Mouse (Mus musculus) forebrain, embryonic 12.5 days (tissue): ENCODE measurements at regions not wholly inside any gene's neighbourhood (a gene's known extent, or its start where the extent isn't known, plus 50 kb on each side); places are given as distances from the start of the nearest gene placed in this dataset.

Experiments used
- ATAC-seq: fragments of 200-750 bp; cut with Nextera tagmentation; 2 replicates; pipeline ENCODE4 v1.8.0; 2017; ENCODE audit warnings: moderate TSS enrichment; ENCODE audit not compliant: low FRiP score
- H3K27ac ChIP-seq: fragments of 300-500 bp; sonication (generic); 2 replicates; pipeline ENCODE4 v1.5.1; 2016; ENCODE audit warnings: mild to moderate bottlenecking
- H3K27me3 ChIP-seq: fragments of 300-500 bp; sonication (generic); 2 replicates; pipeline ENCODE4 v1.6.1; 2016; ENCODE audit warnings: mild to moderate bottlenecking
- H3K36me3 ChIP-seq: fragments of 300-500 bp; sonication (generic); replicated peaks from 2 replicates; pipeline ENCODE4 v1.6.1; 2016; ENCODE audit warnings: mild to moderate bottlenecking
- H3K4me1 ChIP-seq: fragments of 300-500 bp; sonication (generic); 2 replicates; pipeline ENCODE4 v1.6.1; 2016
- H3K4me2 ChIP-seq: fragments of 300-500 bp; sonication (generic); 2 replicates; pipeline ENCODE4 v1.6.1; 2016; ENCODE audit warnings: mild to moderate bottlenecking, moderate library complexity
- H3K4me3 ChIP-seq: fragments of 300-500 bp; sonication (generic); replicated peaks from 2 replicates; pipeline ENCODE4 v1.5.1; 2016; ENCODE audit warnings: mild to moderate bottlenecking
- H3K9ac ChIP-seq: fragments of 300-500 bp; sonication (generic); 2 replicates; pipeline ENCODE4 v1.6.1; 2016; ENCODE audit warnings: mild to moderate bottlenecking
- H3K9me3 ChIP-seq: fragments of 300-500 bp; sonication (generic); 2 replicates; pipeline ENCODE4 v1.6.1; 2016
- WGBS: fragments of 180-500 bp; shearing (Covaris S2); methylation state at CpG from one replicate; pipeline ENCODE4 v1.1.7; 2016; 5-methylcytosine and 5-hydroxymethylcytosine counted together

GRCm38 (mm10) chr7:67444523-67444942 lies 71.9 kb upstream of the Mef2a start:
- Histone ChIP-seq H3K9me3 (no peaks in the 10 kb centered on the region), H3K9ac (no peak overlapping the region), H3K27me3 (peaks cover 6% of the 10 kb centered on the region; the same call in 1 of the 2 replicates), H3K27ac (peak overlapping the region; percentile 63; the same call in 1 of the 2 replicates), H3K4me3 (no peak overlapping the region), H3K36me3 (no peaks in the 10 kb centered on the region), H3K4me1 (peaks cover 38% of the 10 kb centered on the region), H3K4me2 (no peak overlapping the region)
- WGBS = 67% methylated on average over 3 of the region's 3 CpGs
- peak; percentile 39 for ATAC-seq

DNA sequence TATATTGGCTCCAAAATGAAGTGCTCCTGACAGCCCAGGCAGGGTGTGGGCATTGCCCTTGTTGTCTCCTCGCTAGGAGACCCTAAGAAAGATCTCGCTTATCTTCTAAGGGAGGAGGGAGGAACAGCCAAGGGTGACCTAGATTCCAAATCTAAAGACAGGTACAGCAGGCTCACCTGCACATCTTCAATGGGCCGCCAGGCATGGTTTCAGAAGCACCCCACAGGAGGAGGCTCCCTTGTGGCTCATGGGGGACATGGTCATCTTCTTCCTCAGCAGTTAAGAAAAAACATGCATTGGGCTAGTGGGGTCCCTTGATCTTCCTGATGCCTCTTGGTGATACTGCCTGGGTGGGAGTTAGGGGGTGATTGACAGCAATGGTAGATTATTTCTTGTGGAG lies 71.0 kb upstream of the Mef2a start:
- peaks cover 38% of the 10 kb centered on the region for H3K4me1 ChIP-seq
- 0 out of 2 replicates have a peak overlapping the region, but pooled peaks have one; percentile 47 for H3K27ac ChIP-seq
- no peak overlapping the region for H3K4me3 ChIP-seq
- no peak for ATAC-seq
- H3K4me2 ChIP-seq = no peak overlapping the region
- no peaks in the 10 kb centered on the region for H3K9me3 ChIP-seq
- peaks cover 6% of the 10 kb centered on the region; the same call in 1 of the 2 replicates for H3K27me3 ChIP-seq
- no peak overlapping the region for H3K9ac ChIP-seq
- H3K36me3 ChIP-seq = no peaks in the 10 kb centered on the region
- WGBS = 90% methylated on average over 3 of the region's 3 CpGs

- WGBS = 44% methylated on average over 12 of the region's 12 CpGs
- Histone ChIP-seq H3K4me1 (peaks cover 38% of the 10 kb centered on the region), H3K9ac (no peak overlapping the region), H3K9me3 (no peaks in the 10 kb centered on the region), H3K4me3 (no peak overlapping the region), H3K27ac (peak overlapping the region; percentile 47; the same call in 1 of the 2 replicates), H3K27me3 (peaks cover 6% of the 10 kb centered on the region; the same call in 1 of the 2 replicates), H3K4me2 (peak overlapping the region; percentile 27; the same call in 1 of the 2 replicates), H3K36me3 (no peaks in the 10 kb centered on the region)
- no peak for ATAC-seq
Measured at GRCm38 (mm10) chr7:67443001-67443555, 70.4 kb upstream of the Mef2a start.

GRCm38 (mm10) chr7:67442284-67442683 lies 69.6 kb upstream of the Mef2a start:
- Histone ChIP-seq H3K9ac (no peak overlapping the region), H3K9me3 (no peaks in the 10 kb centered on the region), H3K27ac (no peak overlapping the region), H3K27me3 (peaks cover 6% of the 10 kb centered on the region; the same call in 1 of the 2 replicates), H3K36me3 (no peaks in the 10 kb centered on the region), H3K4me1 (peaks cover 38% of the 10 kb centered on the region), H3K4me3 (no peak overlapping the region), H3K4me2 (no peak overlapping the region)
- WGBS = 85% methylated on average over 7 of the region's 7 CpGs
- no peak for ATAC-seq

DNA sequence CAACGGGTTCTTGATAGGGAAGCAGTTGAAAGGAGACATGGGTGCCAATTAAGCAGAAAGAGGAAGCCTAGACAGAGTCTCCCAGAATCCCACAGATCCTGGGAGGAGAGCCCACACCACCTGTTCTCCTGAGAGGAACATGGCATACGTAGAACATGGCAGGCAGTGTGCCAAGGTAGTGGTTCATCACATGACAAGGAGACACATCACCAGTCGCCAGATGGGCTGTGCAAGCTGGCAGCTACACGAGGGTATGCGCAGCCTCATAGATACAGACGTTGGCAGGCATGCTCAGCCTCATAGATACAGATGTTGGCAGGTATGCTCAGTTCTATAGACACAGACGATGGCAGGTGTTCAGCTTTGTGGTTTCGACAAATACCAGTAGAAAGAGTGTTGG lies 68.1 kb upstream of the Mef2a start:
- no peak overlapping the region for H3K4me3 ChIP-seq
- H3K36me3 ChIP-seq = no peaks in the 10 kb centered on the region
- no peak for ATAC-seq
- no peaks in the 10 kb centered on the region for H3K9me3 ChIP-seq
- no peak overlapping the region for H3K27ac ChIP-seq
- no peak overlapping the region for H3K9ac ChIP-seq
- H3K4me1 ChIP-seq = peaks cover 37% of the 10 kb centered on the region
- H3K27me3 ChIP-seq = peaks cover 6% of the 10 kb centered on the region; the same call in 1 of the 2 replicates
- WGBS = 94% methylated on average over 8 of the region's 8 CpGs
- no peak overlapping the region for H3K4me2 ChIP-seq

GRCm38 (mm10) chr7:67437216-67438006 lies 64.8 kb upstream of the Mef2a start:
- no peaks in the 10 kb centered on the region for H3K27me3 ChIP-seq
- H3K36me3 ChIP-seq = no peaks in the 10 kb centered on the region
- H3K9ac ChIP-seq = no peak overlapping the region
- no peaks in the 10 kb centered on the region for H3K9me3 ChIP-seq
- H3K4me2 ChIP-seq = no peak overlapping the region
- H3K4me1 ChIP-seq = peaks cover 8% of the 10 kb centered on the region
- no peak overlapping the region for H3K27ac ChIP-seq
- 83% methylated on average over 8 of the region's 8 CpGs for WGBS
- no peak overlapping the region for H3K4me3 ChIP-seq
- no peak for ATAC-seq

GRCm38 (mm10) chr7:67435643-67436339 lies 63.1 kb upstream of the Mef2a start:
- Histone ChIP-seq H3K36me3 (no peaks in the 10 kb centered on the region), H3K9me3 (no peaks in the 10 kb centered on the region), H3K4me2 (no peak overlapping the region), H3K4me1 (peaks cover 8% of the 10 kb centered on the region), H3K27ac (0 out of 2 replicates have a peak overlapping the region, but pooled peaks have one; percentile 25), H3K9ac (no peak overlapping the region), H3K27me3 (no peaks in the 10 kb centered on the region), H3K4me3 (no peak overlapping the region)
- 73% methylated on average over 11 of the region's 11 CpGs for WGBS
- no peak; the same call in 1 of the 2 replicates for ATAC-seq

- no peak for ATAC-seq
- Histone ChIP-seq H3K4me1 (peaks cover 4% of the 10 kb centered on the region), H3K36me3 (no peaks in the 10 kb centered on the region), H3K4me3 (no peak overlapping the region), H3K4me2 (no peak overlapping the region), H3K27me3 (no peaks in the 10 kb centered on the region), H3K9ac (no peak overlapping the region), H3K27ac (no peak overlapping the region), H3K9me3 (no peaks in the 10 kb centered on the region)
- WGBS = 85% methylated on average over 7 of the region's 7 CpGs
Measured at GRCm38 (mm10) chr7:67430987-67431386, 58.3 kb upstream of the Mef2a start.

DNA sequence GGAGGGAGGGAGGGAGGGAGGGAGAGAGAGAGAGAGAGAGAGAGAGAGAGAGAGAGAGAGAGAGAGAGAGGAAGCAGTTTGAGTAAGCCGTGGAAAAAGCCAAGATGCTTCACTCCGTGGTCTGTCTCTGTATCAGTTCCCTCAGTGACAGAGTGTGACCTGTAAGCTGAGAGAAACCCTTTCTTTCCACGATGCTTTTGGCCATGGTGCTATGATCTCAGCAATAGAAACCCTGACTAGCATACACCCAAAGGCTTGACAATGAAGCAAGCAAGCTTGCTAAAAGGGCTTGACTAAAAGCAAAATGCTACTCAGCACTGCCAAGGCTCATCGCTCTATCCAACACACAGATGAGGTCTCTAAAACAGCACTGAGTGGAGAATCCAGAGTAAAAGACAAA lies 57.4 kb upstream of the Mef2a start:
- no peak for ATAC-seq
- H3K4me3 ChIP-seq = no peak overlapping the region
- no peaks in the 10 kb centered on the region for H3K36me3 ChIP-seq
- H3K9me3 ChIP-seq = no peaks in the 10 kb centered on the region
- WGBS = 75% methylated on average over 4 of the region's 4 CpGs
- no peak overlapping the region for H3K4me2 ChIP-seq
- no peaks in the 10 kb centered on the region for H3K27me3 ChIP-seq
- no peak overlapping the region for H3K9ac ChIP-seq
- H3K4me1 ChIP-seq = no peaks in the 10 kb centered on the region
- H3K27ac ChIP-seq = no peak overlapping the region

GRCm38 (mm10) chr7:67429008-67429873 lies 56.6 kb upstream of the Mef2a start:
- H3K9me3 ChIP-seq = no peaks in the 10 kb centered on the region
- no peak overlapping the region for H3K4me2 ChIP-seq
- no peak overlapping the region for H3K9ac ChIP-seq
- no peak overlapping the region for H3K27ac ChIP-seq
- H3K4me1 ChIP-seq = no peaks in the 10 kb centered on the region
- 92% methylated on average over 28 of the region's 28 CpGs for WGBS
- no peaks in the 10 kb centered on the region for H3K27me3 ChIP-seq
- no peak overlapping the region for H3K4me3 ChIP-seq
- H3K36me3 ChIP-seq = no peaks in the 10 kb centered on the region
- ATAC-seq = no peak

DNA sequence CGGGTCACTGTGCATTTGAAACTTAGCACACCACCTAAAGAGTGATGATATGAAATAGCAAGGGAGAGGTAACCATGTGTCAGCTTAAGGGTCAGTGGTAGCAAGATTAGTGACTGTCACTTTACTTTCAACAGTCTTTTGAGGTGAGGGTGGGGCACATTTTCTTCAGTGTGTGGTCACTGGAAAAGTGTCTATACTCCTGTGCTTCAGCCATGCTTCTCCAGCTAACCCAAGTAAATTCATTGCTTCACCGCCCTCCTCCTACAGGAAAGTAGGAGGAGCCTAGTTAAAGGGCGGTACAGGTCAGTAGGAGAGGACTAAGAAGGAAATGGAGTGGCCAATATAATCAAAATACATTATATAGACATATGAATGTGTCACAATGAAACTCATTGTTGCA lies 55.7 kb upstream of the Mef2a start:
- Histone ChIP-seq H3K27ac (no peak overlapping the region), H3K4me2 (no peak overlapping the region), H3K4me1 (no peaks in the 10 kb centered on the region), H3K36me3 (no peaks in the 10 kb centered on the region), H3K4me3 (no peak overlapping the region), H3K27me3 (no peaks in the 10 kb centered on the region), H3K9ac (no peak overlapping the region), H3K9me3 (no peaks in the 10 kb centered on the region)
- no peak for ATAC-seq
- WGBS = 85% methylated on average over 3 of the region's 3 CpGs

GRCm38 (mm10) chr7:67426076-67426475 lies 53.4 kb upstream of the Mef2a start:
- H3K4me1 ChIP-seq = peaks cover 8% of the 10 kb centered on the region; the same call in 1 of the 2 replicates
- no peaks in the 10 kb centered on the region for H3K36me3 ChIP-seq
- no peak overlapping the region for H3K27ac ChIP-seq
- H3K4me3 ChIP-seq = no peak overlapping the region
- no peak overlapping the region for H3K4me2 ChIP-seq
- no peak overlapping the region for H3K9ac ChIP-seq
- H3K9me3 ChIP-seq = no peaks in the 10 kb centered on the region
- H3K27me3 ChIP-seq = no peaks in the 10 kb centered on the region
- ATAC-seq = no peak
